Mouse (Mus musculus) heart, postnatal 0 days (tissue): ENCODE measurements around the gene Mmp15.

Experiments
- CTCF ChIP-seq: IDR thresholded peaks from 2 replicates; pipeline ENCODE4 v1.5.1; 2016; ENCODE audit warnings: antibody characterized with exemption, control low read depth, low read depth
- EP300 ChIP-seq: IDR thresholded peaks from 2 replicates; pipeline ENCODE4 v1.6.1; 2016; ENCODE audit warnings: antibody characterized with exemption, low read depth

GRCm38 (mm10) chr8:95348356-95348755, 3.7 kb upstream of the Mmp15 start:
- TF ChIP-seq CTCF (no peak), EP300 (no peak)
